Mouse (Mus musculus) intestine, embryonic 15.5 days (tissue): Measurements from ENCODE around the gene Smpx. TPM values are rescaled to one million over a fixed set of nuclear protein-coding genes. Genes with fewer than 3 reads are reported as not detected.

Source experiments
- ATAC-seq: fragments of 200-750 bp; cut with Nextera tagmentation; 2 replicates; pipeline ENCODE4 v1.8.0; 2017; ENCODE audit warnings: moderate TSS enrichment, moderate library complexity
- H3K27ac ChIP-seq: fragments of 300-500 bp; sonication (generic); 2 replicates; pipeline ENCODE4 v1.5.1; 2015; ENCODE audit warnings: mild to moderate bottlenecking, inconsistent platforms
- H3K27me3 ChIP-seq: fragments of 300-500 bp; sonication (generic); replicated peaks from 2 replicates; pipeline ENCODE4 v1.6.1; 2015; ENCODE audit warnings: inconsistent platforms
- H3K36me3 ChIP-seq: fragments of 300-500 bp; sonication (generic); 2 replicates; pipeline ENCODE4 v1.6.1; 2015; ENCODE audit warnings: inconsistent platforms
- H3K4me1 ChIP-seq: fragments of 300-500 bp; sonication (generic); replicated peaks from 2 replicates; pipeline ENCODE4 v1.6.1; 2015; ENCODE audit warnings: inconsistent platforms
- H3K4me2 ChIP-seq: fragments of 300-500 bp; sonication (generic); replicated peaks from 2 replicates; pipeline ENCODE4 v1.6.1; 2015; ENCODE audit warnings: mild to moderate bottlenecking, inconsistent platforms
- H3K4me3 ChIP-seq: fragments of 300-500 bp; sonication (generic); replicated peaks from 2 replicates; pipeline ENCODE4 v1.5.1; 2015; ENCODE audit warnings: inconsistent platforms
- H3K9ac ChIP-seq: fragments of 300-500 bp; sonication (generic); 2 replicates; pipeline ENCODE4 v1.6.1; 2015; ENCODE audit warnings: inconsistent platforms
- H3K9me3 ChIP-seq: fragments of 300-500 bp; sonication (generic); 2 replicates; pipeline ENCODE4 v1.6.1; 2016; ENCODE audit warnings: inconsistent platforms
- WGBS: fragments of 180-500 bp; shearing (Covaris S2); methylation state at CpG from one replicate; pipeline ENCODE4 v1.1.7; 2015; 5-methylcytosine and 5-hydroxymethylcytosine counted together
- polyA plus RNA-seq: library from polyadenylated mRNA; unstranded; fragments of >200 nt; fragmentation: Nextera tagmentation; extraction: Ambion mirVana; gene quantifications from 2 replicates; pipeline ENCODE4 v1.2.1, GENCODE M21; 2015

Gene Smpx
- polyA plus RNA-seq = 1.5 and 1.7 TPM in 2 replicates

DNA sequence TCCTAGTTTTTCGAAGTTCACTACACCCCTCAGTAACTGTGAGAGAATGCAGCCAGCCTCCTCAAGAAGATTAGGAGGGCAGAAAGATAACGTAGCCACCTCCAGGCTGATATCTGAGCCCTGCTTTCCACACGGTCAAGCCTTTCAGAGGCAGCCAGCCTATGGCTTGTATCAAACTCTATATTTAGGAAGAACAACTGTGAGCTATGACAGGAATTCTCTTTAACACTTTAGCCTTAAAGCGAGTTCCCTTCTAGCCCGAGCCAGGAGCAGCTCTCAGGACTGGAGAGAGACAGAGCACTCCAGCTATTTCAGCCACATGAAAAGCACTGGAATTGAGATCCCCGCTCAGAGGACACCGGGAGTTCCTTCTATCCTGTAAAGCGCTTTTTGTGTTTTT lies at the start of gene Smpx:
TSS of gene Smpx (plus strand) at position 49 of the 400 bp plus-strand sequence.
- no peak within 1 kb of the TSS for H3K9ac ChIP-seq
- no peak within 1 kb of the TSS for H3K4me2 ChIP-seq
- WGBS = 54% methylated on average over 8 of the region's 8 CpGs
- no peak within 1 kb of the TSS for H3K27ac ChIP-seq
- ATAC-seq = no peak
- H3K27me3 ChIP-seq = no peaks in the 10 kb centered on the region
- no peaks in the 10 kb centered on the region for H3K4me1 ChIP-seq
- H3K4me3 ChIP-seq = no peak within 1 kb of the TSS
- no peaks in the 10 kb centered on the region for H3K9me3 ChIP-seq
- no peaks in the 10 kb centered on the region for H3K36me3 ChIP-seq

DNA sequence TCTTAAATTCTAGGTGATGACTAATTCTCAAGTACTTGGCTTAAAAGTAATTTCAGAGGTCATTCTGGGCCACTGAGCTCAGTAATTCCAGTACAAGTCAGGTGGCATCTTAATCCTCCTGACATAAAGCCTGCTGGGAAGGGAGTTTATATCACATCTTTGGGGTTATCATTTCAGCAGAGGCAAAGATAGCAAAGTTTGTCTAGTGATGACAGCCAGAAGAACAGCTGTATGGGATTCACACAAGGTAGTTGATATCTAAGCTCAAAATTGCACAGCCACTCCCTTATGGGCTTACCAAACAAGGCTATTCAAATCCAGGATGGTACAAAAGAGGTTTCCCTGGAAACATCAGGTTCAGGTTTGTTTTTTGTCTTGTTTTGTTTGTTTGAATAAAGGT lies 43.7 kb upstream of the Smpx start:
- no peaks in the 10 kb centered on the region for H3K27me3 ChIP-seq
- no peak overlapping the region for H3K9ac ChIP-seq
- no peak for ATAC-seq
- no peak overlapping the region for H3K4me2 ChIP-seq
- H3K9me3 ChIP-seq = no peaks in the 10 kb centered on the region
- H3K36me3 ChIP-seq = no peaks in the 10 kb centered on the region
- H3K4me1 ChIP-seq = no peaks in the 10 kb centered on the region
- H3K27ac ChIP-seq = no peak overlapping the region
- no peak overlapping the region for H3K4me3 ChIP-seq

DNA sequence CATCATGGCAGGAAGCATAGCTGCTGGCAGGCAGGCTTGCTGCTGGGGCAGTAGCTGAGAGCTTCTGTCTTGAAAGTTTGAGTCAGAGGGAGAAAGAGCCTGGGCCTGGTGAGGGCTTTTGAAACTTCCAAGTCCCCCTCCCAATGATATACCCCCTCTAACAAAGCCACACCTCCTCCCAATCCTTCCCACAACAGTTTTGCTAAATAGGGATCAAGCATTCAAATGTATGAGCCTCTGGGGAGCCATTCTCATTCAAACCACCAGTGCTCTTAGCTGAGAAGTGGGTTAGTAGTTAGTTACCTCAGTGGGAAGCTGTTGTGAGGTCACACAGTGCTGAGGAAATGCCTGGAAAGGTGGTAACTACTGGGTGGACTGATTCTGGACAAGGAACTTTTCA lies 41.4 kb upstream of the Smpx start:
- Histone ChIP-seq H3K9ac (no peak overlapping the region), H3K9me3 (no peaks in the 10 kb centered on the region), H3K27ac (no peak overlapping the region), H3K4me3 (no peak overlapping the region), H3K4me1 (no peaks in the 10 kb centered on the region), H3K36me3 (no peaks in the 10 kb centered on the region), H3K4me2 (no peak overlapping the region), H3K27me3 (no peaks in the 10 kb centered on the region)
- no peak for ATAC-seq

DNA sequence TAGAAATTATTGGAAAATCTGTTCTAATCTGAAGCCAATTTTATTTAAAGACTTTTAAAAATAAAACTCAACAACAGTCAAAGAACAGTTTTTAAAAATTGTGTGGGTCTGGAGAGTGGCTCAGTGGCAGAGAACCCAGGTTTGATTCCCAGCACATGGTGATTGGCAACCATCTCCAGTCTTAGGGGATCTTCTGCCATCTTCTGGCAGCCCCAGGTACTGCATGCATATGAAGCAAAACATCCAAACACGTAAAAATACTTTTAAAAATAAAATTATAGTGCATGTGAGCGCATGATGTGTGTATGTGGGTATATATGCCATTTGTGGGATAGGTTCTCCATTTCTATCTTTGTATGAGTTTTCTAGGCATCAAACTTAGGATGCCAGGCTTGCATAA lies 26.9 kb upstream of the Smpx start:
- Histone ChIP-seq H3K9ac (no peak overlapping the region), H3K4me3 (no peak overlapping the region), H3K27me3 (no peaks in the 10 kb centered on the region), H3K4me1 (no peaks in the 10 kb centered on the region), H3K4me2 (no peak overlapping the region), H3K36me3 (no peaks in the 10 kb centered on the region), H3K9me3 (no peaks in the 10 kb centered on the region), H3K27ac (no peak overlapping the region)
- WGBS = 86% methylated on average over 2 of the region's 2 CpGs
- no peak for ATAC-seq

DNA sequence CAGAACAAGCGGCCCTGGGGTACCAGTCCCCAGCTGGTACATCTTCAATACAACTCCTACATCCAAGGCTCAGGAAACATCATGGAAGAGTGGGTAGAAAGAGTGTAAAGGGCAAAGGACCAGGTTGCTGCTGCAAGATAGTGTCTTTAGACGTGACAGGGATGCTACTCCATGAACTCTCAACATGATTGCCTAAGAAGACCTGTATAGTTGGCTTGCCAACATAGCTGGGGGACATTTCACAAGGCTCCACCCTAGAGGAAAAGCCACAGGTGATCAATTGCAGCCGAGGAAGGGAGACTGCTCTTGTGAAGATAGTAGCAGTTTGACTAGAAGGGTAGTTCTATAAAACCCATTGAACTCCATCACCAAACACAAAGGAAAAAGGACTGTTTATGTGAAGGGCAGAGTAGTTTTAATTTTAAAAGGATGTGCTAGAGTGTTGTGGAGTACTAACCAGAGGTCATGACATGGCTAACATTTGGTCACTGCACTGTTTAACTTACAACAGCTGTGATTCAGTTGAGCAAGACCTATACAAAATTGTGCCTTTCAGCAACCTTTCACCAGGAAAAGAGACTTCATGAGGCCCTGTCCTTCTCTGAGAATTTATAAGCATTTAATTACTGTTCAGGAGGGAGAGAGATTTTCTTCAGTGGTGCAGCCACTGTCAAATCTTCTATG lies 23.9 kb upstream of the Smpx start:
- Histone ChIP-seq H3K27me3 (no peaks in the 10 kb centered on the region), H3K36me3 (no peaks in the 10 kb centered on the region), H3K4me3 (no peak overlapping the region), H3K4me1 (no peaks in the 10 kb centered on the region), H3K9ac (no peak overlapping the region), H3K9me3 (no peaks in the 10 kb centered on the region), H3K27ac (no peak overlapping the region), H3K4me2 (no peak overlapping the region)
- 68% methylated on average over 3 of the region's 3 CpGs for WGBS
- ATAC-seq = no peak

DNA sequence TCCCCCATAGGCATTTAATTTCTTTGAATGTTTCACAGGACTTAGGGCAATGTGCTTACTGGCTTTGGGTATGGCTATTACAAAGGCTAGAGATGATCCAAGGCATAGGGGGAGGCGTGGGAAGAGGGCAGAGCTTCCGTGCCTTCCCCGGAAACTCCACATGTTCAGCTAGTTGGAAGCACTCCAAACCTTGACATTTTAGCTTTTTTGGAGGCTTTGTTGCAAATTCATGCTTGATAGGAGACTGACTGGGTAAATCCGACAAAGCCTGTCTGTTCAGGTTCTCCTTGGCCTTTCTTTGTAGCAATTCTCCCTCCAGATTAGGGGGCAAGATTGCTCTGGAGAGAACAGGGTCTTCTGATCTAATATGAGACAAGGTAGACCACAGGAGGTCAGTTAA lies 7.5 kb upstream of the Smpx start:
- H3K4me1 ChIP-seq = no peaks in the 10 kb centered on the region
- no peak overlapping the region for H3K4me2 ChIP-seq
- no peak overlapping the region for H3K27ac ChIP-seq
- ATAC-seq = no peak
- no peak overlapping the region for H3K9ac ChIP-seq
- no peak overlapping the region for H3K4me3 ChIP-seq
- H3K36me3 ChIP-seq = no peaks in the 10 kb centered on the region
- 63% methylated on average over 4 of the region's 4 CpGs for WGBS
- H3K27me3 ChIP-seq = no peaks in the 10 kb centered on the region
- no peaks in the 10 kb centered on the region for H3K9me3 ChIP-seq

DNA sequence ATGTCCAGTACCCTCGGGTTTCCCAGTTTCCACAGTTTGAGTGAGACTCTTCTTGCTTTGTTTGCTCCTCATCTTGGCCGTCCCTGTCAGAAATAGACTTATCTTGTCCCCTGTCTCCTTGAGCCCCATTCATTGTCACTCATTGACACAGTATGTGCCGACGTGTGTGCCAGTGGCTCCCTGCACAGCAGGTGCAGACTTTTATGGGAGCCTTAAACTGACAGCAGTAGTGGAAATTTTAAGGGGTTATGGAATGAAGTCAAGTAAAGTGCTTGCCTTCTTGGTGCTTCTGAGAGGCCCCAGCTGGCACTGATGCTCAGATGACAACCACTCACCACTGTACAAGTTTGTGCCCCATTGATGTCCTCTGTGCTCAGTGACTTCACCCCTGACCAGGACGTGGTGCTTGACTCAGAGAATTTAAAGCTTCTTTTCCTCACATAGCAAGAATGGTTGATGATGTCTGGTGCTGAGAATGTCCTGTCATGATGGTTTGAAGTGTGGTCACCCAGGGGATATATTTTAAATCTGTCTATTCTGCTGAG lies 1.0 kb upstream of the Smpx start:
- no peaks in the 10 kb centered on the region for H3K4me1 ChIP-seq
- H3K27me3 ChIP-seq = no peaks in the 10 kb centered on the region
- ATAC-seq = no peak

DNA sequence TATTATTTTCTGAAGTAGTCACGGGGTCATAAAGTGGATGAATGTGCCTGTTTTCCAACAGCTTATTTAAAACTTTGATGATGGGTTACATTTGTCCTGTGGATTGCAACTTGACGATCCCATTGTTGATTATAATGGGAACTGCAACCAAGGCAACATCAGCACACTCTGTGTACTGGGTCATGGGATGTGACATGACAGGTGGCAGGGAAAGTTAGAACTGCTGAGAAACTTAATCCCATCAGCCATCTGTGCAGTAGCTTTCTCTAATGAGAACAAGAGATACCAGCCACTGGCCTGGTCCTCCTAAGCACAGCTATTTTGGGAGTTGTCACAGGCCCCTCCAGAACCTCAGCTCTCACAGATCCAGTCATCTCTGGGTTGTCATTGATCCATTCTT lies 8.5 kb downstream of the Smpx start:
- H3K4me3 ChIP-seq = no peak overlapping the region
- no peaks in the 10 kb centered on the region for H3K9me3 ChIP-seq
- no peak for ATAC-seq
- H3K4me2 ChIP-seq = no peak overlapping the region
- no peaks in the 10 kb centered on the region for H3K27me3 ChIP-seq
- H3K4me1 ChIP-seq = no peaks in the 10 kb centered on the region
- H3K36me3 ChIP-seq = no peaks in the 10 kb centered on the region
- H3K27ac ChIP-seq = no peak overlapping the region
- WGBS = 79% methylated on average over 2 of the region's 2 CpGs
- no peak overlapping the region for H3K9ac ChIP-seq

More for the DNA sequence above, 1.0 kb upstream of the Smpx start:
- no peak overlapping the region for H3K4me2 ChIP-seq
- H3K27ac ChIP-seq = no peak overlapping the region
- H3K36me3 ChIP-seq = no peaks in the 10 kb centered on the region
- no peaks in the 10 kb centered on the region for H3K9me3 ChIP-seq
- 75% methylated on average over 5 of the region's 5 CpGs for WGBS
- no peak overlapping the region for H3K4me3 ChIP-seq
- no peak overlapping the region for H3K9ac ChIP-seq

DNA sequence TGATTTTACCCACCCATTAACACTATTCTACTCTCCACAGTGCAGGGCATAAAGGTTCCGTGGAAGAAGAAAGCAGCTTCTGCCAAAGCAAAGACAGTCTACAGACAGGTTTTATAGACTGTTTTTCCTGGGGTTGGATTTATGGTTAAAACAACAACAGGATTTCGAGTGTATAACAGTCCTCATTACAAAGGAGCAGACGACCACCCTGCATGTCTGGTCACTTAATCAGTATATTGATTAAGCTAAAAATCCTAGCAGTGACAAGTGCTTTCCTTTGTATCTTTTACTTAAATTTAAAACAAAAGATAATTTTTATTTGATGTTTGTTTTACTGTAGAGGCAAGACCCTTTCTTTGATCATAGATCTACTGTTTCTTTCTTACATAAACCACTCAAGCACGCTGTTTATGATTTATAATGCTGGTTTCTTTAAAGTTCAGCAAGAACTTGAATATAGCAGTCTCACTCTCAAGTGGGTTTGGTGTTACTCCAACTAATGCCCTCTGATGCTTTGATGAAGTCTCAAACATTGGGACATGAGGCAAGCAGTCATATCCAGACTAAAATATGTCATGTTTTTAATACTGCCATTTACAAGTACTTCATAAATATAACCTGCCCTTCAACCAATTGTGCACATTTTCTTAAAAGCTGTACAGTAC lies 10.0 kb downstream of the Smpx start:
- H3K4me3 ChIP-seq = no peak overlapping the region
- WGBS = 36% methylated on average over 4 of the region's 4 CpGs

DNA sequence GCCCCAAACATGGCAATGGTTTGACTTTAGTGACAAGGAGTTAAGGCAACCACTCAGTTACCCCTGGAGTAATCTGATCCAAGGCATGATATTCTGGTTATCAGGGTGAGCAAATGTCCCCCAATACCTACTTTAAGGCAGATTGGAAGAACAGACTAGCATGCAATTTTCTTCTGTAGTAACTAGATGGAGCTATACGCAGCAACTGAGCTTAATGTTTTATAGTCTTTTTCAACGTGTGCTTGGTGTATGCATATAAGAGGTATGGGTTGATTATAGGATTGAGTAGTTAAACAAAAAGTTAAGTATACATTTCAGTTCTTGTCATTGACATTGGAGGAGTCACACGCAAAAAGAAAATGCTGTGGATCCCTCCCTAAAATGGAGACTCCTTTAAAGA lies 21.2 kb downstream of the Smpx start:
- no peaks in the 10 kb centered on the region for H3K4me1 ChIP-seq
- H3K4me3 ChIP-seq = no peak overlapping the region
- no peak for ATAC-seq
- no peak overlapping the region for H3K4me2 ChIP-seq
- H3K9ac ChIP-seq = no peak overlapping the region
- 55% methylated on average over 3 of the region's 3 CpGs for WGBS
- no peak overlapping the region for H3K27ac ChIP-seq
- no peaks in the 10 kb centered on the region for H3K9me3 ChIP-seq
- no peaks in the 10 kb centered on the region for H3K27me3 ChIP-seq
- no peaks in the 10 kb centered on the region for H3K36me3 ChIP-seq

More for the DNA sequence above, 10.0 kb downstream of the Smpx start:
- H3K27ac ChIP-seq = no peak overlapping the region
- no peaks in the 10 kb centered on the region for H3K27me3 ChIP-seq
- ATAC-seq = no peak
- H3K9me3 ChIP-seq = no peaks in the 10 kb centered on the region
- H3K9ac ChIP-seq = no peak overlapping the region
- H3K36me3 ChIP-seq = no peaks in the 10 kb centered on the region
- H3K4me1 ChIP-seq = no peaks in the 10 kb centered on the region
- H3K4me2 ChIP-seq = no peak overlapping the region

DNA sequence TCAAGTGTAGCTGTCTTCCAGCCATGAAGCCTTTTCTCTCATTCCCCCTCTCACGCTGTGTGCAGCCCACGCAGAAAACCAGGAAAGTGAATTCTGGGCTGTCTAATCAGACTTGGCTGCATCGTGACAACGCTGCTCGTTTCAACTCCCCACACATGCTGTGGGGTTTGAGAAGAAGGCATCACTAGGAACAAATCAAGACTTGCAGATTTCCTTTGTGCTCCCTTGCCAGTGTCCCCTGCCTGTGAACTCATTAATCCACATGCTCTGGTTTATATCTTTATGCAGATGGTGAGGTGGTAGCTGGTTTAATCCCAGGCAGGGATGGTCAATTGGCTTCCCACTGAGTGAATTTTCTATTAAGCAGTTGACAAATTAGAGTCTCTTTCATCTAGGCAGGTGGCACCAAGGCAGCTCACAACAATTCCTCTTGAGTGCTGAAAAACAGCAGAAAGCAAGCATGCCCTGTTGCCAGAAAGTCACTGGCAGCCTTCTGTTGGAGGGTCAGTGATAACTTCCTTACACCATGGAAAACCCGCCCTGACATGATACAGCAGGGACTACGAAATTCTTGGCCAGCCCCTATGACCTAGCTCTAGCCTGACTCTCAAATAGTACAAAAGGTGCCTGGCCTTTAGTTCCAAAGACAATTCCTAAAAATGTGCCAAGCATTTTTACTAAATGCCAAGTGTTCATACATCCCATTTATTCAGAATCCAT lies 32.1 kb downstream of the Smpx start:
- H3K27me3 ChIP-seq = no peaks in the 10 kb centered on the region
- ATAC-seq = no peak
- H3K27ac ChIP-seq = no peak overlapping the region
- no peaks in the 10 kb centered on the region for H3K9me3 ChIP-seq
- H3K4me1 ChIP-seq = no peaks in the 10 kb centered on the region
- no peak overlapping the region for H3K4me3 ChIP-seq
- no peak overlapping the region for H3K4me2 ChIP-seq
- no peaks in the 10 kb centered on the region for H3K36me3 ChIP-seq
- H3K9ac ChIP-seq = no peak overlapping the region
- 50% methylated on average over 7 of the region's 7 CpGs for WGBS

DNA sequence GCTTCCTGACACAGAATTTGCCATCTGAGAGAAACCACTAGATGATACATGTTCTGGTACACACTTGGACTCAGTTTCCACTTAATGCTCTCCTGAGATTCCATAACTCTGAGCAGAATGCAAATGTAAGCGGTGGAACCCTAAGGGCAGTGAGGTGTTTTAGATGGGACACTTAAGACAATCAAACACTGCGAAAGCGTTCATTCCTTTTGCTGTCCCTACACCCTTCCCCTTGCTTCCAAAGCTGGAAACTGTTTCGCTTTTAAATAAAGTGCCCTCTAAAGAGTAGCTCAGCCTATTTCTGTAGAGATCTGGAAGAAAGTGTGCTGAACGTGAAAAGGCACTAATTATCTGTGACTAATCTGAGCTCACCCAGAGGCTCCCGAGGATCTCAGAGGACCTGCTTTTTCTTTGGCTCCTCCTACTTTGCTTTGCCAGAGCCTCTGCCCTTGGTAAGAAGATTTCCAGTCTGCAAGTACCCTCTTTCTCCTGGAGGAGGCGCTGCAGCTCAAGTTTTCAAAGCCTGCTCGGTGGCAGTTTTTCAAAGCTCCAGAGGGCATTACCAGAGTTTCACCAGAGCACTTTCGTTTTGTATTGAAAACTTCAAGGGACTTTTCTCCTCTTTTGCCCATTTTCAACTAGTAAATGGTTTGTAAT lies 33.1 kb downstream of the Smpx start:
- no peaks in the 10 kb centered on the region for H3K36me3 ChIP-seq
- no peak overlapping the region for H3K4me3 ChIP-seq
- no peak overlapping the region for H3K27ac ChIP-seq
- H3K27me3 ChIP-seq = no peaks in the 10 kb centered on the region
- 0 out of 2 replicates have a peak, but pooled peaks have one; percentile 12 for ATAC-seq
- H3K4me2 ChIP-seq = peak overlapping the region; percentile 22; the same call in 1 of the 2 replicates
- no peak overlapping the region for H3K9ac ChIP-seq
- no peaks in the 10 kb centered on the region for H3K9me3 ChIP-seq
- no peaks in the 10 kb centered on the region for H3K4me1 ChIP-seq
- WGBS = 37% methylated on average over 9 of the region's 9 CpGs
